Mouse (Mus musculus): ENCODE measurements around the gene Nisch. TPM values are rescaled to one million over a fixed set of nuclear protein-coding genes. Genes with fewer than 3 reads are reported as not detected.

Gene Nisch
- total RNA-seq, 2 experiments from 2014 or later = 86.1 to 137 TPM

DNA sequence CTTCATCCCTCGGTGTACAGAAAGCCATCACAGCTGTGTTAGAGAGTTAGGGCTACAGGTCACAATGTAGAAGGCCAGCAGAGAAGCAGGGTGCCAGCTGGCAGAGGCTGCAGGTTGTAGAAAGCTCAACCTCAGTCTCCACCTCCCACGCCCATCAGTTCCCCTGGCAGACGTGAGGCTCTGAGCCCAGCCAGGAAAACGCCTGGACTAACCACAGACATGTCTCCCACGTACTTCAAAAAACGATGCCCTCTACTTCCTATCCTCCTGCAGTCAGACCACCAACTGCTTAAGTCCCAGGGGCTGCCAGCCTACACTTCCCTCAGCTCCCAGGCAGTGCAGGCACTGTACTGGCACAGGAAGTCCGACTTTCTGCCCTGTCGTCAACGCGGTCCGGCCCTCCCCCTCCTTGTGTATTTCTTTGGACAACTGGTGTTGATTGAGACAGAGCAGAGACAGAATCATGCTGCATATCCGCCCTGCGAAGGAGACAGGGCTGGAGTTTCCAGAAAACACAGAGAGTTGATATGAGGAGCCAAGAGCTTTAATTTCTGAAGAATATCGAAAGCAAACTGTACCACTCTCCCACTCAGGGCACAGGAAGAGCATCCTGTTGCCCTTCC lies 21.7 kb downstream of the Nisch start:
- ATAC-seq (replicated peaks; ENCODE audit: poor library complexity, severe bottlenecking) = peak; percentile 83

DNA sequence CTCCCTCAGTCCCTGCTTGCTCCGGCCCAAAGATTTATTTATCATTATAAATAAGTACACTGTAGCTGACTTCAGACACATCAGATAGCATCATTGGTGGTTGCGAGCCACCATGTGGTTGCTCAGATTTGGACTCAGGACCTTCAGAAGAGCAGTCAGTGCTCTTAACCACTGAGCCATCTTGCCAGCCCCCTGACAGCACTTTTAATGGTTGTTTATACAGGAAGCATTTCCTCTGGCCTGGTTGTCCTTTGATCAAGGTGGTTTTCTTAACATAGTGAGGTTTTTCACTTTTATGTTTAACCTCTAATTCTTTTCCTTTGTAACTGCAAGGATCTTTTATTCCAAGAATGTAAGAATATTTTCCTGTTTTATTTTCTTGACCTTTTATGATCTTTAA lies 22.3 kb downstream of the Nisch start:
- no peak for ATAC-seq (replicated peaks; ENCODE audit: poor library complexity, severe bottlenecking)

DNA sequence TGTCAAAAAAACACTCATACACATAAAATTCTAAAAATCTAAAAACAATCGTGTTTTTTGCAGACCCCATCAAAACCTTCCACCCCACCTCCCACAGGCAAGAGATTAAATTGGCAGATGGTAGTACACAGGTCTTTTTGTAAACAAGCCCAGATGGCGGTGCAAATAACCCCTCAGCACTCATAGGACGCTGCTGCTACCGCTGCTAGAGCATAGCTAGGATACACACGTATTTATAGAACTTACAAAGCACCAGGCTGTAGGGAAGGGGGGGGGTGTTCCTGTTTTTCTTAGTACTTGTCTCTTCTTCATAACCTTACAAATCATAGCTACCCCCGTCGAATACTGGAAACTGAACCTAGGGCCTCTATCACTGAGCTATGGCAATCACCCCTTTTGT lies 23.0 kb downstream of the Nisch start:
- no peak for ATAC-seq (replicated peaks; ENCODE audit: poor library complexity, severe bottlenecking)

DNA sequence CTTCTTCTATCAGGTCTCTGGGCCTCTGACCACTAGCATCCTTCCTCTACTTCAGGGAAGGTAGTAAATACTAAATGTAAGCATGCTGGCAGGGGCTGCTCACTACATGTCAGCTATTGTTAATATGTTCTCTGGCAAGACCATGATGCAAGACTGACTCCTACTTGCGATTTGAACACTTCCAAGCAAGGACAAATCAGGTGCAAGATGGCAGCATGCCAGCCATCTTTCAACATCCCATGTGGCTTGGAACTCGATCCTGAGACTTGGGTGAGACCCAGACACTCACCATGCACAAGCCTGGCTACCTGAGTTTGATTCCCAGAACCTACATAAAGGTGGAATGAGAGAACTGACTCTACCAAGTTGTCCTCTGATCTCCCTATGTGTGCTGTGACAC lies 24.8 kb downstream of the Nisch start:
- no peak for ATAC-seq (replicated peaks; ENCODE audit: poor library complexity, severe bottlenecking)

DNA sequence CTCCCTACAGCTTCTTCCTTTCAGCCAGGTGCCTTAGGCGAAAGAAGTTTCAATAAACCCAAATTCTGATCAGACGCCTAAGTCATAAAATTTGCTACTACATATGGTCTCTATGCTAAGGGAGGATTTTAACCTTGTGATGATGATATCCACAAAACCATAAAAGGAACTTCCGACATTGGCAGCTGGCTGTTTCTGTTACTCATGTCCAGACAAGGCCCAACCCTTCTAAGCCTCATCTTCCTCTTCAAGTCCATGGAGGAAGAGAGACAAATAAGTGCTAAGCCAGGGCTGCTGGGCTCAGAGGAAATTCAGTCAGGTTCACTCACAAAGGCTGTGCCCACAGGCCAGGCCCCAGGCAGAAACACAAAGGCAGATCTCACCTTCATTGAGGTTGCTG lies 27.4 kb downstream of the Nisch start:
- ATAC-seq (replicated peaks; ENCODE audit: poor library complexity, severe bottlenecking) = peak; percentile 50

DNA sequence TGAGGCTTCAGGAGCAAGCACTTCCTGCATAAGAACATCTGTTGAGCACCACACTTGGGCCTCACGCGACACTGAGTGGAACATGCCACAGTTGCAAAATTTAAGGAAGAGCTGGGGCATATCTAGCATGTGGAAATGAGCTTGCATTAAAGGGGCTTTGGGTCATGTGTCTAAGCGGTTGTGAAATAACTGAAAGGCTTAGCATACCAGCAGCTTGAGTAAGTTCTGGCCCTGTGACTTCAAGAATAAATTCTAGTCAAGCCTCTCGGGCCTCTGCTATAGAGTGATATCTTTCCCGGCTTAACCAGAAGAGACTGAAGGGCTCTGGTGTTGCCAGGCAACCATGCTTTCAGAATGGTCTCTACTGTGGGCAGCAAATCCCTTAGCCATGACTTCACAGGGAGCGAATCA lies 28.0 kb downstream of the Nisch start:
- ATAC-seq (replicated peaks; ENCODE audit: poor library complexity, severe bottlenecking) = peak; percentile 91

DNA sequence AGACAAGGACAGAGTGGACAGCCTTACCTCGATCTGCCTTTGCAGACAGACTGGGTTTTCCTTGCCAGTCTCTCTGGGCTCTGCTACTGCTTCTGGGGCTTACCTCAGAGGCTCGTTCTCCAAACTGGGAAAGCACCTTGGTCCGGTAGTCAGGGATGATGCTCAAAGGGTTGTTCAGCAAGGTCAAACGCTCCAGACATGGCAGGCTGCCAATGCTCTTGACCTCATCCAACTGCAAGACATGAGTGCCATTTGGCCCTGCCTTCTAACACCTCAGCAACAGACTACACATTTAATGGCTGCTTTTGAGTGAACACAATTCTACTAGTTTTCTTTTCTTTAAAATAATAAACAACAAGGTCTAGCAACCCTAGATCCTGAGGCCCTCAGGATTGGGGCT lies 30.1 kb downstream of the Nisch start:
- ATAC-seq (replicated peaks; ENCODE audit: poor library complexity, severe bottlenecking) = no peak

DNA sequence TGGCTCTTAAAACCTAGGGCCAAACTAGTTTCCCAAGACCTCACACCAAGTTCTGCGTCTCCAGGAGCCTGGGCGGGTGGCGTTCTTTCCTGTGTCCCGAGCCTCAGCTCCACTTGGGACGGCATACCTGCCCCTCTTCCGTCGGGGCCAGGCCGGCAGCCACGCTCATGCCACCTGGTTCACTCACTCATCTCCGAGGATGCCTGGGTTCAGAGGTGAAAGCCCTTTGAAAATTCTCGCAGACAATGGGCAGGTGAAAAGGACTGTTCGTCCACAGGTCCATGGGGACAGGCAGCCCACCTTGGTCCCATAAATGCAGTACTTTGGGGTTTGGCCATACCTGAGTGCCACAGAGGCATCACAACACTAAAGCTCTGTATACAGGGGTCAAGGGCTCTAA lies 32.6 kb downstream of the Nisch start:
- no peak for ATAC-seq (replicated peaks; ENCODE audit: poor library complexity, severe bottlenecking)

DNA sequence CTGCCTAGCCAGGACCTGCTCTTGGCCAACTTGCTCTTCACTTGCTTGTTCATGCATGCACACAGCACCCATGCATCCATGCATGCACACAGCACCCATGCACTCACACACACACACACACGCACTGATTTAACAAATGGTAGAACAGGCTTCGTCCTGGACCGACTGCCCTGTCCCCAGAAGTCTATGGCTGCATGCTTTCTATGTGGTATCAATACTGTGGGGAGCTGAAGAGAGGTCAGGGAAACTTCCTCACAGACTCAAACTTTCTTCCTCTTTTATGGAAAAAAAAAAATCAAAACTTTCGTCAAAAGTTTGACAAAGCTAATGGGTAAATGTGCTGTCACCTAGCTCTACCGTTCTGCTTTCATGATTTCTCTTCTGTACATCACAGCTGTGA lies 33.2 kb downstream of the Nisch start:
- ATAC-seq (replicated peaks; ENCODE audit: poor library complexity, severe bottlenecking) = peak; percentile 50

DNA sequence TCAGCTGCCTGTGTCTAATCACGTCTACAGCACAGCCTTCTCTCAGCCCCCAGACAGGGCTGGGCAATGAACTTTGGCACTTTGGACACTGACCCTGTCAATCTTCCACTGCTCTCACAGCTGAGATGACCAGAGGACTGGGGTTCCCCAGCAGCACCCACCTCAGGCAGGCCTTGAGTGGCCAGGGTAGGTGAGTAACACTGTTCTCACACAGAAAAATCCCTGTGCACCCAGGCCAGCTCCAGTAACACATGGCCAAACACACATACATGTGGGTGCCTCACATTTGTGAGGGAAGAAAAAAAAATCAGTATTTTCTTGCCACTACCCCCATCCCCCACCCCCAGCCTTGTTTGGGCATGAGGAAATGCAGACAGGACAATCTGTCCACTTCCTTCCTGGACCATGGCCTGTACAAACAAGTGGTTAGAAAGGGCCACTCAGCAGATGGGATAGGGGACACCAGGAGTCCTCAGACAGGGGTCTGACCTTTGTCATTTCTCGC lies 33.9 kb downstream of the Nisch start:
- ATAC-seq (replicated peaks; ENCODE audit: poor library complexity, severe bottlenecking) = no peak

DNA sequence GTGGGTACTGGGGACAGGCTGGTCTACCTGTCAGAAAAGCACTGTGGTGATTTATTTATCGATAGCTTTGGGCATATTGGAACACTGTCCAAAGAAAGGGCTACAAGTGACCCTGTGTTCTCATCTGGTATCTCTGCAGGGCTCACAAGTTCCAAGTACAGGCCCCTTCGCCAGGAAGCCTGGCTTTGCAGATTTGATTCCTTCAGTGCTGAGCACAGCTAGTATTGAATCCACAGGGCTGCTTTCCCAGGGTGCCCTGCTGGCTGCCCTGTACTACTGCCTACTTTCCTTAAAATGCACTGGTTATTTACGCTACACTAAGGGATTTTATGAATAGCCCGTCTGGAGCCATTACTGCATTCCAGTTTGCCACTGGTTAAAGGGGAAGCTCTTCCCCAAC lies 35.2 kb downstream of the Nisch start:
- no peak for ATAC-seq (replicated peaks; ENCODE audit: poor library complexity, severe bottlenecking)

DNA sequence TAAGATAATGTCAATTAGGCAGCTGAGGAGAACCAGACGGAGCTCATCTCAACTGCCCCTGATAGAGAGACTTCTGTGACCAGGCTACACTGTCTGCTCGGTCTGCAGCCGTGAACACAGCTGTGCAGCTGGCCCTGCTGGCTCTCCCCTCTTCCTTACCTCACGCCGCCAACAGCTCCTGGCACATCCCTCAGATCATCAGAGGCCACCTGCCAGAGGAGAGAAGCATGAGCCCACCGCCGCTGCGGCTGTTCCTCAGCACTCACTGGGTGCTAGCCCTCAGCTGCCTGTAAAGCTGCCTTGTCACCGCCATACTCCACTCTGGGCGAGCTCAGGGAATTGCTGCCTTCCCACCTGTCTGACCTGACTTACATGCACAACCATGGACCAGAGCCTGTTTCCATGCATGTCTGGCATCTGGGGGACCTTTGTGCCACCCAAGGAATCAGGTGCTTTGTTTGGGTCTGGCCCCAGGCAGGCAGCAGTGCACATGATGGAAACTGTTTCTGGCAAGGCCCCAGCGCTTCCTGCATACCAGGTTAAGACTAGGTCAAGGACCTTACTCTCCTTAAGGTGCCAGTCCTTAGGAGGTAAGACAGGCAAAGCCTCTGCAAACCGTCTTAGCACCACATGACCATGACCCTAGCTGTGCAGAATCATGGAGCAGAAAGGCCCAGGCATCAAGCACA lies 36.9 kb downstream of the Nisch start:
- no peak for ATAC-seq (replicated peaks; ENCODE audit: poor library complexity, severe bottlenecking)

DNA sequence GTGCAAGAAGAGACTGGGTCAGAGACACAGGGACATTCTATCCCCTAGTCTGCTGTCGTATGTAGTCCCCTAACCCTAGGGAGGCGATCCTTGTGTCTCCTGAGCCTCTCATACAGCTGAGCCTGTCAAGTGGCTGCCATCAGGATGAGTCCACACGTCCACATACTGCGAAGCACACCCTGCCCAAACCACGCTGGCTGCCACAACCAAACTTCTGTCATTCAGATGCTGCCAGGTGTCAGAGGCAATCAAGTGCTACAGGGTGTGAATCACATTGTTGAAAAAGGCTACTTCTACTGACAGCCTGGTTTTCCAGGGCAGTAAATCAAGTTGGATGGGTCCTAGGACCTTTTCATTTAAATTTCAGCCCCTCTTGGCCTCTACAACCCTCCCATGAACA lies 39.0 kb downstream of the Nisch start:
- ATAC-seq (replicated peaks; ENCODE audit: poor library complexity, severe bottlenecking) = no peak

DNA sequence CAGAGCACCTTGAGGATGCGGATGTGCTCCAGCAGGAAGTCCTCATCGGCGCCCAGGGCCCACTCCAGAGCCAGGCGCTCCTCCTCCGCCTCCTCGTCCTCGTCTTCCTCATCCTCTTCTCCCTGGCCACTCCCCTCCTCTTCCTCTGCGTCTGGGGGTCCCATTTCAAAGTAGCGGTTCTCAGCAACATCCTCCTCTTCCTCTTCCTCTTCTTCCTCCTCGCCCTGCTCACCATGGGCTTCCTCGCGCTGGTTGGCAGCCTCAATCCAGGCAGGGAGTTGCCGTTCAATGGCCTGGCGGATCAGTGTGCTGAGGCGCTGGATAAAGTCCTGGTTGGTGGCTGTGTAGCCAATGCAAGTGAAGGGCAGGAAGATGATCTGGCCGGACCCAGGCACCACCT lies 39.5 kb downstream of the Nisch start:
- ATAC-seq (replicated peaks; ENCODE audit: poor library complexity, severe bottlenecking) = no peak

DNA sequence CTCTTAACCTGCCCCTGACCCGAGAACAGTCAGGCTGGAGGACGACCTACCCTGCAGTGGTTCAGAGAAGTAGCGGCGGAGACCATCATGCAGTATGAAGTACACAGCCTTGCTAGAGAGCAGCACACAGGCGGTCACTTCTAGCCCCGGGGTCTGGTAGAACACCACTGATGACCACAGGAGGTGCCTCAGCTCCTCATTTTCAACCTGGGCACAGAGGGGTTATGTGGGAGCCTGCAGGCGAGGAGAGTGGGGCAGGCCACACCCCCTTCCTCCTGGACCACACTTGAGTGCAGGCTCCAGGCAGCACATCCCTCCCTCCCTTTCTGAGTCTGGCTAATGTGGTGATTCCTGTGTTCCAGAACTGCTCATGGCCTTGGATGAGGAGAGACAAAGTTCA lies 43.2 kb downstream of the Nisch start:
- ATAC-seq (replicated peaks; ENCODE audit: poor library complexity, severe bottlenecking) = no peak

DNA sequence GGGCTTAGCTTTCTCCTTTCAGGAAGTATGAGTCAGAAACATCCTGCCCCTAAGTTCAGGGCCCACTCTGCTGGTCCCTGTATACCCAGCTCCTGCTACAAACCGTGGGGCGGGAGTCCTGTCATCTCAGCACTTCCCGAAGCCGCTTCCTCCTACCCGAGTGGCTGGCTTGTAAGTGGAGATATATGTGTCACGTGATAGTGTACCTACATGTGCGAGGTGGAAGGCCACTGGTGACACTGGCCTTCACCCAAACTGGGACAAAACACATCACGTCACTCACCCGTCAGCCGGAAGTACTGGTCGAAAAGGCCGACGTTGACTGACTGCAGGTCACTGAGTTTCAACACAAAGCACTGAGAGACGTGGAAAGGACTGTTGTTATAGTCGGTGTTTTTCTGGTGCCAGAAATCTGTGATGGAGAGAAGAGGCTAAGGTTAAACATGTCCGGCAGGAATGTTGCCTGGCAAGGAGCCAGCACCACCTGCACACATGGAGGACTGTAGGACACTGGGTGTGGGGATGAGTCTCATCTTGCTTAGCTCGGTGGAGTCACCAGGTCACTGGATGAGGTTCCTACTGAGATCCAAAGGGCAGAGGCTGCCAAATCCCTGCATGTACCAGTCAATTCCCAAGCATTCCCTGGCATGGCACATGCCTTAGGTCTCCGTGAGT lies 43.8 kb downstream of the Nisch start:
- no peak for ATAC-seq (replicated peaks; ENCODE audit: poor library complexity, severe bottlenecking)

DNA sequence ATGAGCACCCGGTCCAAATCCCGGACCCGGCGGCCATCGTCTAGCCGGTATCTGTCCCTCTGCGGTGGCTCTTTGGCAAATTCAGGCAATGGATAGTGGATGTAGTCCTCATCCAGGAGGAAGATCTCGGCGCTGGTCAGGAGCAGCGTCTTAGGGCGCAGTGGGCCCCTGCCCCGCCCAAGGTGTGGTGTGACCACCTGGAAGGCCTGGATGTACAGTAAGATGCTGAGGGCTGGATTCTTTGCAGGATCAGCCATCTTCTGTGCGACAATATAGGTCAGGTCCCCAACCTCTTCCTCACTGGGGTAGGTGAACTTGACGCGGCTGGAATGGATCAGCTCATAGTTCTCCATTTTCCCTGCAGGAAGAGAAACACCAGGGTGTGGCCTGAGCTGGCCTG lies 44.9 kb downstream of the Nisch start:
- no peak for ATAC-seq (replicated peaks; ENCODE audit: poor library complexity, severe bottlenecking)

DNA sequence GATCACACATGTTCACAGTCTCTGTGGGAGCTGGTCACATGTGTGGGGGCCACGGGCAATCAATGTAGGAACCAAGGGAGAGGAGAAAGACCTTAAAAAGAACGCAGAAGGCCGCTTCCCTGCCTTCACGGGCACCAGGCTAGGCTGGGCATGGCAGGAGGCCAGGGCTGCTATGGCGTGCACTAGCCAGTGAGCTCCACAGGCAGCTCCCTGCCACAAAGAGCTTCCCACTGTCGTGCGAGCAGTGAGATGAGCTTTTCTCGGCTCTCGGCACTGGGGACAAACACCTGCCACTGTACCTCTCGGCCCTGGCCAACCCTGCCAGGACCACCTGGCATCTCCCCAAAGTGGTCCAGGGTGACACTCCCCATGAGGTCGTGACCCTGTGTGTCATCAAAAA lies 45.4 kb downstream of the Nisch start:
- ATAC-seq (replicated peaks; ENCODE audit: poor library complexity, severe bottlenecking) = no peak

DNA sequence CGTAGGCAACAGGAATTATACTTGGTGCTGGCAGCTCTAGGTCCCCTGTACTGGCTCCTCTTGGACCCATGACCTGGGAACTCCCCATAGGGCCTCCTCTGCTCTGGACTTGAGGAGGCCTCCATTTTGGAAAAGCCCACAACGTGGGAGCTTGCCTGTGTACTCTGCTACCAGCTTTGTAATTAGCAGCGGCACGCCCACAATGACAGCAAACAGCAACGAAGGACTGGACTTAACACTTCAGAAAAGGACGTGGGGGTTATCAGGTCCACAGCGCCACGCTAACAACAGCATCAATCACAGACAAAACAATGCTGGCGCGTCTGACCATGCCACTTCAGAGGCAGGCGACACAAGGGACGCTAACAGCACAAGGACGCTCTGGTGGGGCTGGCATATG lies 45.8 kb downstream of the Nisch start:
- ATAC-seq (replicated peaks; ENCODE audit: poor library complexity, severe bottlenecking) = no peak

DNA sequence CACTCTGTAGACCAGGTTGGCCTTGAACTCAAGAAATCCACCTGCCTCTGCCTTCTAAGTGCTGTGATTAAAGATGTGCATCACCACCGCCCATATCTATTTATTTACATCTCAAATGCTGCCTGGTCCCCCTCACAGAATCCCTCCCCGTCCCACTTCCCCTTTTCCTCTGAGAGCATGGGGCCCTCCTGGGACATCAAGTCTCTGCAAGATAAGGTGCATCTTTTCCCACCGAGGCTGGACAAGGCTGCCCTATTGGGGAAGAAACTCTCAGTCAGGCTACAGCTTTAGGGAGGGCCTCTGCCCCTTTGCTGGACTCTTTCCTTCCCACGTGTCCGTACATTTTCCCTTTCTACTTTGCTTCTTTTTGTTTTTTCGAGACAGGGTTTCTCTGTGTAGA lies 47.2 kb downstream of the Nisch start:
- ATAC-seq (replicated peaks; ENCODE audit: poor library complexity, severe bottlenecking) = no peak

DNA sequence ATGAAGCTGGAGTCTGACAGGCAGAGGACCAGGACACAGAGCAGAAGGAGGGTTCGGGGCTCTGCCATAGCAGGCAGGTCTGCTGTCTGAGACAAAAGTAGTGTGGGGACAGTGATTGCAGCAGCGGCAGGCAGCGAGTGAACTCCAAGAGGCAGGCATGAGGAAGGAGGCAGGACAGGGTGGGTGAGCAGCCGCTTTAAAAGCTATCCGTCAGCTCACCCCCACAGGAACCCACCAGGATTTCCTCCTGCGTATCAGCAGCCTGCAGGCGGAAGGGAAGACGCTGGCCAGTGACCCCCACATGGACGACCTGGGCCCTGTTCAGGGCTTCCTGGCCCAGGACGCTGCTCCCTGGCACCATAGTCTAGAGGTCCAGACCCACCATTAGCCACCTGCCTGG lies 48.3 kb downstream of the Nisch start, which contains the start of gene Stab1:
Gene Stab1, minus strand, starts transcription at position 217 of the 400 bp plus-strand sequence.
- peak; percentile 8; the same call in 1 of the 2 replicates for ATAC-seq (replicated peaks; ENCODE audit: poor library complexity, severe bottlenecking)

DNA sequence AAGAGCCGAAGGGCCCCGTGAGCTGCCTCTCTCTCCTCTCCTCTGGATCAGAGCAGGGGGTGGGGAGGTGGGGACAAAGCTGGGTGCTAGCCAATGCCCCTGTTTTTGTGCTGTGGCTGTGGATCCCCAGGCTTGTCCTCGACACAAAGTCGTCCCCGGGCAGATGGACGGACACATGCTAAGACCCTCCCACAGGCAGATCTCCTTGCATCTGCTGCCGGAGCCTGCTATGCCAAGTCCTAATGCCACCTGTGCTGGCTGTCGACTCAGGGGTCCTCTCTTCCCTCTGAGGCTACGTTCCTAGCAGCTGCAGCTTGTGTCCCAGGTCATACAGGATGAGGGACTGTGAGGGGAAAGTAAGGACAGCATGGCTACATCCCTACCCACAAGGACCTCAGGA lies 49.9 kb downstream of the Nisch start:
- no peak for ATAC-seq (replicated peaks; ENCODE audit: poor library complexity, severe bottlenecking)

Measured in granulocyte monocyte progenitor cell, adult 5-6 weeks (primary cell).